Mouse (Mus musculus) testis, adult 2 months (tissue): Measurements from ENCODE around the gene Hs3st5. TPM values are rescaled to one million over a fixed set of nuclear protein-coding genes. Genes with fewer than 3 reads are reported as not detected.

Experiments used
- H3K27ac ChIP-seq: fragments of 200-500 bp; 2 replicates; pipeline ENCODE4 v1.5.1; 2012; ENCODE audit warnings: low read depth, low read length; ENCODE audit not compliant: control insufficient read depth, insufficient read depth
- H3K27me3 ChIP-seq: fragments of 200-500 bp; 2 replicates; pipeline ENCODE4 v1.6.1; 2012; ENCODE audit warnings: mild to moderate bottlenecking, low read length, moderate library complexity; ENCODE audit not compliant: control insufficient read depth, insufficient read depth
- H3K36me3 ChIP-seq: fragments of 200-500 bp; 2 replicates; pipeline ENCODE4 v1.6.1; 2012; ENCODE audit warnings: mild to moderate bottlenecking, low read length; ENCODE audit not compliant: control insufficient read depth, insufficient read depth
- H3K4me1 ChIP-seq: fragments of 200-500 bp; 2 replicates; pipeline ENCODE4 v1.6.1; 2012; ENCODE audit warnings: low read length; ENCODE audit not compliant: control insufficient read depth, insufficient read depth
- H3K4me3 ChIP-seq: fragments of 200-500 bp; 2 replicates; pipeline ENCODE4 v1.5.1; 2012; ENCODE audit warnings: low read depth, mild to moderate bottlenecking, low read length, moderate library complexity, mixed read lengths; ENCODE audit not compliant: control insufficient read depth
- CTCF ChIP-seq: fragments of 200-500 bp; IDR thresholded peaks from 2 replicates; pipeline ENCODE4 v1.5.1; 2012; ENCODE audit warnings: low read depth, mild to moderate bottlenecking, inconsistent platforms, low read length, moderate library complexity; ENCODE audit not compliant: control insufficient read depth, insufficient read depth, insufficient replicate concordance
- POLR2A ChIP-seq: fragments of 200-500 bp; IDR thresholded peaks from 2 replicates; pipeline ENCODE4 v1.6.1; 2012; ENCODE audit warnings: low read depth, mild to moderate bottlenecking, inconsistent platforms, low read length, moderate library complexity; ENCODE audit not compliant: control insufficient read depth
- polyA plus RNA-seq: library from polyadenylated mRNA; depleted of rRNA; stranded (reverse); fragments of >200 nt; gene quantifications from 2 replicates; pipeline ENCODE4 v1.2.3, GENCODE M21; 2012

The Hs3st5 gene
- polyA plus RNA-seq, 1 experiment: not detected

DNA sequence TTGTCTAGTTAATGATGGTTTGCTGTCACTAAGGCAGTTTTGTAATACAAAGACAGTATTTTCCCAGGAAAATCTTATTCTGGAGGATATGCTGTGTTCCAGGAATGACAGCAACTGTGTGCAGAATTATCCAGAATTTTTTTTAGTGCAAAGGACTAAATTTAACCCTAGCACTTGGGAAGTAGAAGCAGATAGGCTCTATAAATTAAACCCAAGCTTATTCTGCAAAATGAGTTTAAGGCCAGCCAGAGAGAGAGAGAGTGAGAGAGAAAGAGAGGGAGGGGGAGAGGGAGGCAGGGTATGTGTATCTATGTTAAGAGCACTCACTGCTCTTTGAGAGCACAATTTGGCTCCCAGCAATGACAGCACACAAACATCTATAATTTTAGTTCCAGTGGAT lies 267.0 kb downstream of the Hs3st5 start:
- Histone ChIP-seq H3K27ac (no peak overlapping the region), H3K36me3 (no peaks in the 10 kb centered on the region), H3K4me1 (no peaks in the 10 kb centered on the region), H3K4me3 (no peak overlapping the region), H3K27me3 (no peaks in the 10 kb centered on the region)
- TF ChIP-seq POLR2A (no peak), CTCF (no peak)

DNA sequence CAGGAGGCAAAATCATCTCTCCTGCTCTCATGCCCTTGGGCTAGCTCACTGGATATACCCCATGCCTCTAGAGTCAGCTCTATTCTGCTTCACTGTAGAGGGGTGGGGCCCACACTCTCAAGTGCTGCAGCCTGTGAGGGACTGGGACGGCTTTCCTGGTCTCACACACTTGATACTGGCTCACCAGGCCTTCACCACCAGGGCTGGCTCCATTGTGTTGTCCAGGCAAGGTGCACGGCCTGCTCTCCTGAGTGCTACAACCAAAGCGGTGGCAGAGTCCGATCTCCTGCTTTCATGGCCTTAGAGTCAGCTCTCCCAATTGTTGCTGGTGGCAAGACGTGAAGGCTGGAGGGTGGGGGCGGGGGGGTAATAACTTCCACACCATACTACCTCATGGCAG lies 268.3 kb downstream of the Hs3st5 start:
- Histone ChIP-seq H3K27ac (no peak overlapping the region), H3K4me1 (no peaks in the 10 kb centered on the region), H3K36me3 (no peaks in the 10 kb centered on the region), H3K4me3 (no peak overlapping the region), H3K27me3 (no peaks in the 10 kb centered on the region)
- TF ChIP-seq POLR2A (no peak), CTCF (no peak)

DNA sequence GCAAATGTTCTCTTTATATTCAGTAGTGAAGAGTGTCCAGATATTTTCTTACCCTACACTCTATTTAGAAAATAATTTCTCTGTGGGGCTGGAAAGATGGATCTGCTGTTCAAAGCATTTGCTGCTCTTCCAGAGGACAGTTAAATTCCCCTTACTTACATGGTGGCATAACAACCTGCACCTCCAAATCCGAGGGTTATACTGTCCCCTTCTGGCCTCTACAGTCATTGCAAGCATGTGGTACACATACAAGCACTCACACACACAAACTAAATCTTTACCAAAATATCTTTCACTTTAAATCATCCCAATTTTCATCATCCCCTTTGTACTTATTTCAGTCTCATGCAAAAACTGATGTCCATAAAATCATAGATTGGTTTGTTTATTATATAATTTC lies 275.0 kb downstream of the Hs3st5 start:
- Histone ChIP-seq H3K27ac (no peak overlapping the region), H3K4me1 (no peaks in the 10 kb centered on the region), H3K4me3 (no peak overlapping the region), H3K27me3 (no peaks in the 10 kb centered on the region), H3K36me3 (no peaks in the 10 kb centered on the region)
- TF ChIP-seq POLR2A: no peak
- no peak for TF ChIP-seq CTCF

- H3K4me1 ChIP-seq: no peaks in the 10 kb centered on the region
- no peak overlapping the region for H3K27ac ChIP-seq
- H3K36me3 ChIP-seq: no peaks in the 10 kb centered on the region
- no peaks in the 10 kb centered on the region for H3K27me3 ChIP-seq
- TF ChIP-seq POLR2A (no peak), CTCF (no peak)
- no peak overlapping the region for H3K4me3 ChIP-seq
Observed at GRCm38 (mm10) chr10:36786970-36787369, 280.4 kb downstream of the Hs3st5 start.

DNA sequence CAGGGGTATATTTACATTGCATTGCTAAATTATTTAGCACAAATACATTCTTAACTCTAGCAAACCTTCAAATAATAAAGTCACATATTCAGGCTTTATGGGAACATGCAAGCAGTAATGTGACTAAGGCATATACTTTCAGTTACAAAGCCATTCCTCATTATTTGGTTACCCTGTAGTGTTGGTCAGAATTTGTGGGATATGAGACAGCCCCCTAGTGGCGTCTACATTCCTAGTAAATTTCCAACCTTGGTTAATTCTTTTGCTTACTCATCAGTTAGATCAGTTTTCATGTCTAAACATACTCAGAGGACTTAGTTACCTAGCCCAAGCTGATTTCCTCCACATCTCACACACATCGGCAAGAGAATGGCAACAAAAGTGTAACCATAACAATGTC lies 285.2 kb downstream of the Hs3st5 start:
- no peaks in the 10 kb centered on the region for H3K36me3 ChIP-seq
- no peak overlapping the region for H3K4me3 ChIP-seq
- no peaks in the 10 kb centered on the region for H3K4me1 ChIP-seq
- no peak overlapping the region for H3K27ac ChIP-seq
- TF ChIP-seq POLR2A: no peak
- TF ChIP-seq CTCF: no peak
- H3K27me3 ChIP-seq: no peaks in the 10 kb centered on the region

GRCm38 (mm10) chr10:36795311-36795710 lies 288.7 kb downstream of the Hs3st5 start:
- no peaks in the 10 kb centered on the region for H3K27me3 ChIP-seq
- no peaks in the 10 kb centered on the region for H3K4me1 ChIP-seq
- no peak for TF ChIP-seq CTCF
- TF ChIP-seq POLR2A: no peak
- no peak overlapping the region for H3K27ac ChIP-seq
- H3K36me3 ChIP-seq: no peaks in the 10 kb centered on the region
- no peak overlapping the region for H3K4me3 ChIP-seq

- H3K4me1 ChIP-seq: no peaks in the 10 kb centered on the region
- no peaks in the 10 kb centered on the region for H3K36me3 ChIP-seq
- no peak overlapping the region for H3K27ac ChIP-seq
Observed at GRCm38 (mm10) chr10:36800925-36801482, 294.4 kb downstream of the Hs3st5 start.

GRCm38 (mm10) chr10:36803705-36804104 lies 297.1 kb downstream of the Hs3st5 start:
- Histone ChIP-seq H3K36me3 (no peaks in the 10 kb centered on the region), H3K4me3 (no peak overlapping the region), H3K27ac (no peak overlapping the region), H3K27me3 (no peaks in the 10 kb centered on the region), H3K4me1 (no peaks in the 10 kb centered on the region)
- TF ChIP-seq CTCF (no peak), POLR2A (no peak)

More at GRCm38 (mm10) chr10:36800925-36801482, 294.4 kb downstream of the Hs3st5 start:
- H3K27me3 ChIP-seq: no peaks in the 10 kb centered on the region
- no peak overlapping the region for H3K4me3 ChIP-seq
- TF ChIP-seq CTCF: no peak
- TF ChIP-seq POLR2A: no peak
